Mouse (Mus musculus): ENCODE measurements around the gene Rab3il1. TPM values are rescaled to one million over a fixed set of nuclear protein-coding genes. Genes with fewer than 3 reads are reported as not detected.
A peak's percentile ranks its signal among the peaks of the same experiment; 100 is the strongest.

Rab3il1 gene
- polyA plus RNA-seq (2015; fragmentation: Nextera tagmentation; extraction: Ambion mirVana): 14.7 and 14.8 TPM in 2 replicates

GRCm38 (mm10) chr19:10001206-10001969 lies at the start of gene Rab3il1, which contains the start of gene Best1:
Gene Rab3il1 (plus strand): TSS chr19:10001669.
Gene Best1 (minus strand): TSS chr19:10001633.
- H3K9ac ChIP-seq (ENCODE audit: low read length): no peak within 1 kb of the TSS
- DNase-seq (ENCODE audit: low spot score): no peak
- H3K9me3 ChIP-seq (ENCODE audit: control insufficient read depth, low read length): no peaks in the 10 kb centered on the region
- H3K27ac ChIP-seq (replicated peaks): no peak within 1 kb of the TSS
- no peaks in the 10 kb centered on the region for H3K36me3 ChIP-seq (ENCODE audit: control insufficient read depth, insufficient read depth, low read length)
- H3K27me3 ChIP-seq (ENCODE audit: control insufficient read depth, insufficient read depth, low read length): no peaks in the 10 kb centered on the region
- WGBS: 84% methylated on average over 7 of the region's 7 CpGs
- no peak for ATAC-seq (ENCODE audit: low FRiP score, low TSS enrichment)
- no peak within 1 kb of the TSS for H3K4me3 ChIP-seq (ENCODE audit: low read depth, low read length)
- H3K4me1 ChIP-seq (replicated peaks; ENCODE audit: control insufficient read depth, insufficient read depth): no peaks in the 10 kb centered on the region
- TF ChIP-seq EP300 (optimal IDR thresholded peaks at IDR 0.05) (no peak), CTCF (IDR thresholded peaks at IDR 0.05; ENCODE audit: low read depth) (no peak)
- no peak within 1 kb of the TSS for H3K4me2 ChIP-seq (replicated peaks; ENCODE audit: low read depth)

GRCm38 (mm10) chr19:9952390-9952789 lies 49.1 kb upstream of the Rab3il1 start:
- H3K9me3 ChIP-seq (ENCODE audit: control insufficient read depth, low read length): no peaks in the 10 kb centered on the region
- WGBS: 77% methylated on average over 3 of the region's 3 CpGs
- no peak for TF ChIP-seq CTCF (IDR thresholded peaks at IDR 0.05; ENCODE audit: low read depth)
- TF ChIP-seq EP300 (optimal IDR thresholded peaks at IDR 0.05): no peak
- DNase-seq (ENCODE audit: low spot score) (no peak), ATAC-seq (ENCODE audit: low FRiP score, low TSS enrichment) (no peak)
- H3K9ac ChIP-seq (ENCODE audit: low read length): no peak overlapping the region
- no peak overlapping the region for H3K4me2 ChIP-seq (replicated peaks; ENCODE audit: low read depth)
- no peak overlapping the region for H3K27ac ChIP-seq (replicated peaks)
- H3K27me3 ChIP-seq (ENCODE audit: control insufficient read depth, insufficient read depth, low read length): no peaks in the 10 kb centered on the region
- no peak overlapping the region for H3K4me3 ChIP-seq (ENCODE audit: low read depth, low read length)
- no peaks in the 10 kb centered on the region for H3K36me3 ChIP-seq (ENCODE audit: control insufficient read depth, insufficient read depth, low read length)
- H3K4me1 ChIP-seq (replicated peaks; ENCODE audit: control insufficient read depth, insufficient read depth): no peaks in the 10 kb centered on the region; the same call in 1 of the 2 replicates

DNA sequence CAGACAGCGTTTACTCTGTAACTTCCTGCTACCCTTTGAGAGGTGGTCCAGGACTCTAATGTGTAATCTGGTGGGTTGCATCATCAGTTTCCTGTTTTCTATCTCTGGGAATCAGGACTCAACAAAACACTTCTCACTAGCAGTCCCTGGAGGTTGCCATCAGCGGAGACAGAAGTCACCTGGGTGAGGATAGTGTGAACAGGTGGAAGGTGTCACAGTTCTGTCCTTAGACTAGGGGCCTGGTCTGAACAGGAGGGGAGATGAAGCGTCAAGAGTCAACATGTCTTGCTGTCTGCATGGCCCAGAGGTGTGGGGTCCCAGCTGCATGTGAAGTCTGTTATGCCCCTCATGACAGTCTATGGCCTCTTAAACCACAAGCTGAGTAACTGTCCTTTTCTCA lies 48.6 kb upstream of the Rab3il1 start:
- no peak for ATAC-seq (ENCODE audit: low FRiP score, low TSS enrichment)
- H3K27ac ChIP-seq (replicated peaks): 0 out of 2 replicates have a peak overlapping the region, but pooled peaks have one; percentile 18
- no peak overlapping the region for H3K9ac ChIP-seq (ENCODE audit: low read length)
- H3K4me1 ChIP-seq (replicated peaks; ENCODE audit: control insufficient read depth, insufficient read depth): no peaks in the 10 kb centered on the region; the same call in 1 of the 2 replicates
- 76% methylated on average over 3 of the region's 3 CpGs for WGBS
- H3K4me2 ChIP-seq (replicated peaks; ENCODE audit: low read depth): no peak overlapping the region
- H3K9me3 ChIP-seq (ENCODE audit: control insufficient read depth, low read length): no peaks in the 10 kb centered on the region
- H3K27me3 ChIP-seq (ENCODE audit: control insufficient read depth, insufficient read depth, low read length): no peaks in the 10 kb centered on the region
- no peaks in the 10 kb centered on the region for H3K36me3 ChIP-seq (ENCODE audit: control insufficient read depth, insufficient read depth, low read length)
- H3K4me3 ChIP-seq (ENCODE audit: low read depth, low read length): no peak overlapping the region
- DNase-seq (ENCODE audit: low spot score): no peak
- no peak for TF ChIP-seq EP300 (optimal IDR thresholded peaks at IDR 0.05)
- TF ChIP-seq CTCF (IDR thresholded peaks at IDR 0.05; ENCODE audit: low read depth): no peak

DNA sequence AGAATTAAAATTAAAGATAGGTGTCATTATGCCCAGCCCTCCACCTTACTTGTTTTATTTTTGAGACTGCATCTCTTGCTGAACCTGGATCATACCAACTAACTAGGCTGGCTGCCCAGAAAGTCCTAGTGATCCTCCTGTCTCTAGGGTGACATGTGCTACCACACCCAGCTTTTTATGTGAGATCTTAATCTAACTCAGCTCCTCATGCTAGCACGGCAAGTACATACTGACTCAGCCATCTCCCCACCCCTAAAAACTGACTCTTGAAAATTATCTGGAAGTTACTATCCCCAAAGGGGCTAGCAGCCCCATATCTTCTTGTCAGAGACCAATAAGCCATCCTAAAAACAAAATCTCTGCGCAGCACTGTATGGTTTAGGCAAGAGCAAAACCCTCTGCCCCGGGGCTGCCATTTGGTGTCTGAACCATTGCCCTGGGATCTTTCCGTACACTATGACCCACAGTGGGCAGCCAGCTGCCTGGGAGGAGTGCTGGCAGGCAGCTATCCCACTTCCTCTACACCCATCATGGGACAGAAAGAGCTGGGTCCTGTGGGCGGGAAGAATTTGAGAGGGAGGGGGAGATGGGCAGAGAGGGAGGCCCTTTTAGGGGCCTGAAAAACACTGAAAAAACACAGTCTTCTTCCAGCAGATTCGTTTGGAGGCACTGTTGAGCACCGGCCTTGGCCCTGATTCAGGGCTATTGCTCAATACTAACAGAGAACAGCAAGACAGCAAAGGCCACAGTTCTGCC lies 47.2 kb upstream of the Rab3il1 start:
- no peaks in the 10 kb centered on the region; the same call in 1 of the 2 replicates for H3K4me1 ChIP-seq (replicated peaks; ENCODE audit: control insufficient read depth, insufficient read depth)

GRCm38 (mm10) chr19:9954811-9955202 lies 46.7 kb upstream of the Rab3il1 start:
- 25% methylated on average over 5 of the region's 5 CpGs for WGBS
- H3K36me3 ChIP-seq (ENCODE audit: control insufficient read depth, insufficient read depth, low read length): no peaks in the 10 kb centered on the region
- no peaks in the 10 kb centered on the region for H3K27me3 ChIP-seq (ENCODE audit: control insufficient read depth, insufficient read depth, low read length)
- H3K4me1 ChIP-seq (replicated peaks; ENCODE audit: control insufficient read depth, insufficient read depth): no peaks in the 10 kb centered on the region; the same call in 1 of the 2 replicates
- peak; percentile 27 for DNase-seq (ENCODE audit: low spot score)
- H3K4me3 ChIP-seq (ENCODE audit: low read depth, low read length): peak overlapping the region; percentile 22; the same call in 1 of the 2 replicates
- ATAC-seq (ENCODE audit: low FRiP score, low TSS enrichment): peak; percentile 60
- peak overlapping the region; percentile 51 for H3K4me2 ChIP-seq (replicated peaks; ENCODE audit: low read depth)
- no peaks in the 10 kb centered on the region for H3K9me3 ChIP-seq (ENCODE audit: control insufficient read depth, low read length)
- TF ChIP-seq EP300 (optimal IDR thresholded peaks at IDR 0.05) (no peak), CTCF (IDR thresholded peaks at IDR 0.05; ENCODE audit: low read depth) (peak; percentile 29; the same call in 1 of the 2 replicates)
- H3K27ac ChIP-seq (replicated peaks): peak overlapping the region; percentile 98
- H3K9ac ChIP-seq (ENCODE audit: low read length): peak overlapping the region; percentile 68

More for the DNA sequence above, 47.2 kb upstream of the Rab3il1 start:
- H3K9me3 ChIP-seq (ENCODE audit: control insufficient read depth, low read length): no peaks in the 10 kb centered on the region
- DNase-seq (ENCODE audit: low spot score) (peak; percentile 72), ATAC-seq (ENCODE audit: low FRiP score, low TSS enrichment) (peak; percentile 89)
- H3K4me3 ChIP-seq (ENCODE audit: low read depth, low read length): no peak overlapping the region
- no peak for TF ChIP-seq EP300 (optimal IDR thresholded peaks at IDR 0.05)
- peak; percentile 48; the same call in 1 of the 2 replicates for TF ChIP-seq CTCF (IDR thresholded peaks at IDR 0.05; ENCODE audit: low read depth)
- no peaks in the 10 kb centered on the region for H3K27me3 ChIP-seq (ENCODE audit: control insufficient read depth, insufficient read depth, low read length)
- peak overlapping the region; percentile 98 for H3K27ac ChIP-seq (replicated peaks)
- WGBS: 19% methylated on average over 7 of the region's 7 CpGs
- peak overlapping the region; percentile 68 for H3K9ac ChIP-seq (ENCODE audit: low read length)
- peak overlapping the region; percentile 51 for H3K4me2 ChIP-seq (replicated peaks; ENCODE audit: low read depth)
- no peaks in the 10 kb centered on the region for H3K36me3 ChIP-seq (ENCODE audit: control insufficient read depth, insufficient read depth, low read length)

All from stomach, postnatal 0 days (tissue).